Mouse (Mus musculus): Measurements from ENCODE around the gene Il12rb1. TPM values are rescaled to one million over a fixed set of nuclear protein-coding genes. Genes with fewer than 3 reads are reported as not detected.

Il12rb1 gene
- polyA plus RNA-seq, 1 experiment from 2014 or later = 0.07 TPM

DNA sequence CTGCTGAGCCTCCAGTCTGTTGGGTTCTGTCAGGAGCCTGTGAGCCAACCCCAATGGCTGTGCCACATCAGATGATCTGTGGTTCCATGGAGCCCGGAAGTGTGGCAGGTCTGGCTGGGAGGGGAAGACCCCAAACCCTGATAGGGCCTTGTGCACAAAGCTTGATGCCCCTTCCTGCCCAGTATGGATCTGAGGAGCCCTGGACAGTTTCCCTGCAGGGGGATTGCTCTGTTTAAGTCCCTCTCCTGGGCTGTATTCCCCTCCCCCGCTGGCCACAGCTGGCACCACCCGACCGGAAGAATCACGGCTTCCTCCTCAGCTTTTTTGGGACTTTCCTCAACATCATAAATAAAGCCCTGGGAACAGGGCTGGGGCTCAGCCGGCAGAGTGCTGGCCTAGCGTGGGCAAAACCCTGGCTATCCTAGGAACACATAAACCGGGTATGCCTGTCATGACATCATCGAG is 24.8 kb downstream of the Il12rb1 start:
- no peak overlapping the region for H3K4me3 ChIP-seq
- no peak for ATAC-seq (ENCODE audit: insufficient number of reproducible peaks, insufficient read depth, low FRiP score, low TSS enrichment, low read depth)
- no peaks in the 10 kb centered on the region for H3K9me3 ChIP-seq
- no peak overlapping the region for H3K27ac ChIP-seq
- H3K27me3 ChIP-seq = no peaks in the 10 kb centered on the region
- H3K4me2 ChIP-seq = no peak overlapping the region
- 52% methylated on average over 9 of the region's 9 CpGs for WGBS
- H3K9ac ChIP-seq = no peak overlapping the region
- peaks cover 22% of the 10 kb centered on the region for H3K36me3 ChIP-seq
- H3K4me1 ChIP-seq = no peaks in the 10 kb centered on the region

DNA sequence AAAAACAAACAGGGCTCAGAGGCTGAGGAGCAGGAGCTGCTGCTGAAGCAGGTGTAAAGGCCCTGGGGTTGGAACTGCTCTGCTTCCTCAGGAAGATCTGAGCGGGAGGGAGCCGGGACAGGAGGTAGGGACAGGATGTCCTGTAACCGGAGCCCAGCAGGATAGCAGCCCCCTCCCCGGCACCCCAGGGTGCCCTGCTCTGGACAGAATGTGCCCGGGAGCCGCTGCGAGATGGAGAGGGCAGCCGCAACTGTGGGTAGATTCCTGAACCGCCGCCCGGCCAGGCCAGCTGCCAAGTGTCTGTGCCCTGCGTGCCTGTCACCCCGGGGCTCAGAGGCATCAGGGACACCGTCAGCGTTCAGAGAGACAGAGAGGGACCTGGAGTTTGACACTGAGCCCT is 25.3 kb downstream of the Il12rb1 start:
- Histone ChIP-seq H3K9ac (no peak overlapping the region), H3K27me3 (no peaks in the 10 kb centered on the region), H3K27ac (no peak overlapping the region), H3K4me2 (no peak overlapping the region), H3K4me1 (peaks cover 3% of the 10 kb centered on the region), H3K4me3 (no peak overlapping the region), H3K36me3 (peaks cover 22% of the 10 kb centered on the region), H3K9me3 (no peaks in the 10 kb centered on the region)
- WGBS = 45% methylated on average over 15 of the region's 15 CpGs
- no peak for ATAC-seq (ENCODE audit: insufficient number of reproducible peaks, insufficient read depth, low FRiP score, low TSS enrichment, low read depth)

GRCm38 (mm10) chr8:70834071-70834470 is 25.8 kb downstream of the Il12rb1 start:
- no peaks in the 10 kb centered on the region for H3K27me3 ChIP-seq
- peaks cover 22% of the 10 kb centered on the region for H3K36me3 ChIP-seq
- no peak overlapping the region for H3K27ac ChIP-seq
- peaks cover 6% of the 10 kb centered on the region for H3K4me1 ChIP-seq
- 92% methylated on average over 3 of the region's 3 CpGs for WGBS
- no peak overlapping the region for H3K9ac ChIP-seq
- no peaks in the 10 kb centered on the region for H3K9me3 ChIP-seq
- H3K4me2 ChIP-seq = no peak overlapping the region
- no peak overlapping the region for H3K4me3 ChIP-seq
- no peak for ATAC-seq (ENCODE audit: insufficient number of reproducible peaks, insufficient read depth, low FRiP score, low TSS enrichment, low read depth)

GRCm38 (mm10) chr8:70836666-70837065 is 28.4 kb downstream of the Il12rb1 start:
- H3K9ac ChIP-seq = no peak overlapping the region
- H3K4me2 ChIP-seq = no peak overlapping the region
- WGBS = 85% methylated on average over 12 of the region's 12 CpGs
- H3K4me3 ChIP-seq = no peak overlapping the region
- peaks cover 22% of the 10 kb centered on the region for H3K36me3 ChIP-seq
- no peaks in the 10 kb centered on the region for H3K9me3 ChIP-seq
- H3K4me1 ChIP-seq = peaks cover 15% of the 10 kb centered on the region
- no peaks in the 10 kb centered on the region for H3K27me3 ChIP-seq
- ATAC-seq (ENCODE audit: insufficient number of reproducible peaks, insufficient read depth, low FRiP score, low TSS enrichment, low read depth) = no peak
- no peak overlapping the region for H3K27ac ChIP-seq

DNA sequence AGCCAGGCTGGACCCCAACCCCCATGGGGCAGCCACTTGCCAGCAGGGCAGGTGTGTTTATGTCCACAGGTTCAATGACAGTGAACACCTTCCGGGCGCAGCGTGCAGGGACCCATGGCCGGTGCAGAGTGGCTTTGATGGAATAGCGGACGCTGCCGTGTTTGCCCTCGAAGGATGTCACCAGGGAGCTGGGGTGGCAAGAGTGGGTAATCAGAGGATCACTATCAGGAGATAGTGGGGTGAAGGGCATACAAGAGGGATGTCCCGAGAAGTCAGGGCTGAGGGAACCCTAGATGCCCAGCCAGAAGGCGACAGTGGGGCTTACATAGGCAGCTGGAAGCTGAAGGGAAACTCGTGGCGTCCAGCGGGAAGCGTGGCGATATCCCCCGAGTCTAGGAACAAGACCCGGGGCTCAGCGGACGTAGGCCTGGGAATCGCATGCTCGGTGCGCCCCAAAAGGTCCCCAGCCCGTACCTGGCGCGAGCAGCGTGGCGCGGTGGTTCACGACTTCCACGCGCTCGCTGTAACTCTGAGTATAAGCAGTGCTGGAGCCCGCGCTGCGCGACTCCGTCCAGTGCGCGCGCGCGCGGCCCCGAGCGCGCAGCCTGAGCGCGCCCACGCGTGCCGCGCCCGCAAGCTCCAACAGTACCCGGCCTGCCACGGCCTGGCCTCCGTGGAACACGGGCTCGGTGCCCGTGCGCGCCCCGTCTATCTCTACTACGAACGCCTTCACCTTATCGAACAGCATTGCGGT is 30.6 kb downstream of the Il12rb1 start:
- Histone ChIP-seq H3K4me1 (peaks cover 15% of the 10 kb centered on the region), H3K4me3 (peak overlapping the region; percentile 70), H3K36me3 (peaks cover 22% of the 10 kb centered on the region), H3K27ac (peak overlapping the region; percentile 86), H3K9ac (peak overlapping the region; percentile 83), H3K27me3 (no peaks in the 10 kb centered on the region), H3K4me2 (peak overlapping the region; percentile 80), H3K9me3 (no peaks in the 10 kb centered on the region)
- WGBS = 2% methylated on average over 66 of the region's 66 CpGs
- peak; percentile 23 for ATAC-seq (ENCODE audit: insufficient number of reproducible peaks, insufficient read depth, low FRiP score, low TSS enrichment, low read depth)

DNA sequence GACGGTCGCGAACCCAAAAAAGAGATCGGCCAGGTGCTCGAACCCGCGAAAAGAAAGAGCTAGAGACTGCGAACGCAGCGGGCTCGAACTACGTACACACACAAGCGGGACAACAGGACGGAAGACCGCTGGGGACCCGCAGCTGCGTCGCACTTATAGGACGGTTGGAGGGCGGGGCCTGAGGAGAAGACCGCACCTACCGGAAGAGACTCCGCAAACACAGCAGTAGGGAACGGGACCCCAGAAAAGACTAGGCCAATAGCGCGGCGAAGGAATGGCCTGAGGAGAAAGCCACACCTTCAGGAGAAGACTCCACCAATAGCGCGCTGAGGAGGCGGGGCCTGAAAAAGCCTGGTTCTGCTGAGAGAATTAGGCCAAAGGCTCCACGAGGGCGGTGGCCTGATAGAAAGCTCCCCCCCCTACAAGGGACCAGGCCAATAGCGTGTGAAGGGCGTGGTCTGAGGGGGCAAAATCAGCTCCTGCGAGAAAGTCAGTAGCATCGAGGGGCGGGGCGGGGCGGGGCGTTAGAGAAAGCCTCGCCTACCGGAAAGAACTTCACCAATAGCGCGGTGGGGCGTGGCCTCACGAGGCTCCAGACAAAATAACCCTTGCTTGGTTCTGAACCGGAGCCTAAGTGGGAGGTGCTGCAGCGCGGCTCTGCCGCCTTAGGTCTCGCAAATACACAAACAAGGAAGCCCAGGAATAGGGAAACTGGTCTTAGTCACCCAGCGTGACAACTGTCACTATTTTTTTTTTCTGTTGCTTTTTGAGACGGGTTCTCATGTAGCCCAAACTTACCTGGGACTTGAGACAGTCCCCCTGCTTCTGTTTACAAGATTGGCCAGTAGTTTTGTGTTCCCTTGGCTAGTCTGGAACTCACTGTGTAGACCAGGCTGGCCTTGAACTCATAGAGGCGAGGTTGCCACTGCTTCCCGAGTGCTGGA is 31.4 kb downstream of the Il12rb1 start, which contains the start of gene Arrdc2:
Gene Arrdc2, minus strand, starts transcription at position 313 of the 944 bp plus-strand sequence.
- H3K9ac ChIP-seq = peak within 1 kb of the TSS; percentile 83
- peak within 1 kb of the TSS; percentile 80 for H3K4me2 ChIP-seq
- H3K27ac ChIP-seq = peak within 1 kb of the TSS; percentile 86
- H3K4me1 ChIP-seq = peaks cover 15% of the 10 kb centered on the region
- 2% methylated on average over 55 of the region's 55 CpGs for WGBS
- no peaks in the 10 kb centered on the region for H3K9me3 ChIP-seq
- ATAC-seq (ENCODE audit: insufficient number of reproducible peaks, insufficient read depth, low FRiP score, low TSS enrichment, low read depth) = peak; percentile 97
- no peaks in the 10 kb centered on the region for H3K27me3 ChIP-seq
- H3K4me3 ChIP-seq = peak within 1 kb of the TSS; percentile 70
- peaks cover 21% of the 10 kb centered on the region for H3K36me3 ChIP-seq

DNA sequence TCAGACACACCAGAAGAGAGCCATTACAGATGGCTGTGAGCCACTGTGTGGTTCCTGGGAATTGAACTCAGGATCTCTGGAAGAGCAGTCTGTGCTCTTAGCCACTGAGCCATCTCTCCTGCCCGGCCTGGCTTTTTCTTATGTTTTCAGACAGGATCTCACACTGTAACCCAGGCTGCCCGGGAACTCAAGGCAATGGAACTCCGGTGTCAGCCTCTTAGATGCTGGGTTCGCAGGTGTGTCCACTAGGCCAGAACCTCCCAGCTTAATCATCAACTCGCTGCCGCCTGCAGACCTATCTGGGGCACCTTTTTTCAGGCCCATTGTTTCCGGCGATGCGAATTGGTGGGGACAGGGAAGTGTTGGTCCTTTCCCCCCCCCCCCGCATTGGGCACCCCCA is 32.3 kb downstream of the Il12rb1 start:
- Histone ChIP-seq H3K4me1 (peaks cover 15% of the 10 kb centered on the region), H3K36me3 (peaks cover 13% of the 10 kb centered on the region), H3K9ac (no peak overlapping the region), H3K4me3 (no peak overlapping the region), H3K27ac (no peak overlapping the region), H3K9me3 (no peaks in the 10 kb centered on the region), H3K4me2 (no peak overlapping the region), H3K27me3 (no peaks in the 10 kb centered on the region)
- WGBS = 59% methylated on average over 10 of the region's 10 CpGs
- no peak for ATAC-seq (ENCODE audit: insufficient number of reproducible peaks, insufficient read depth, low FRiP score, low TSS enrichment, low read depth)

- H3K4me1 ChIP-seq = peaks cover 15% of the 10 kb centered on the region
- no peaks in the 10 kb centered on the region for H3K9me3 ChIP-seq
- peaks cover 5% of the 10 kb centered on the region; the same call in 1 of the 2 replicates for H3K36me3 ChIP-seq
- H3K27ac ChIP-seq = no peak overlapping the region
- no peak for ATAC-seq (ENCODE audit: insufficient number of reproducible peaks, insufficient read depth, low FRiP score, low TSS enrichment, low read depth)
- H3K27me3 ChIP-seq = no peaks in the 10 kb centered on the region
- 34% methylated on average over 22 of the region's 22 CpGs for WGBS
- H3K4me3 ChIP-seq = no peak overlapping the region
- no peak overlapping the region for H3K4me2 ChIP-seq
- H3K9ac ChIP-seq = peak overlapping the region; percentile 32; the same call in 1 of the 2 replicates
Observed at GRCm38 (mm10) chr8:70841147-70842072, 33.2 kb downstream of the Il12rb1 start.

DNA sequence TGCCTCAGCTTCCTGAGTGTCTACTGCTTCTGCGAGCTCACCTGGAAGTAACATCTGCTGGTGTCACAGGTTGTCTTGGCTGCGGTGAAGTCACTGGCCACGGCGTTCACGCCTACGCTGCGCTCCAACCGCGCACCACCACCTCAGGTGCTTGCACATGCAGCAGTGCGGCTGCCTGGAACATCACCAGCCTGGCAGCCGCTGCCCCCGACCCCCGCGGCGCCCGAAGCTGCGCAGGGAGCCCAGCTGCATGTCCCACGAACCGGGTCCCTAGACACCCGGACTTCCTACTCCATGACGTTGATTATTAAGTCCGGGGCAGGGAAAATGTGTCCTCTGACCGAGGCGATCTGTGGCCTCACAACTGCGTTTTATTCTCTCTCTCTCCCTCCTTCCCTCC is 34.2 kb downstream of the Il12rb1 start:
- Histone ChIP-seq H3K4me2 (no peak overlapping the region), H3K36me3 (no peaks in the 10 kb centered on the region), H3K4me1 (peaks cover 15% of the 10 kb centered on the region), H3K27me3 (0 out of 2 replicates have a peak, but pooled peaks cover 3% of the 10 kb centered on the region), H3K27ac (no peak overlapping the region), H3K4me3 (no peak overlapping the region), H3K9me3 (no peaks in the 10 kb centered on the region), H3K9ac (no peak overlapping the region)
- no peak for ATAC-seq (ENCODE audit: insufficient number of reproducible peaks, insufficient read depth, low FRiP score, low TSS enrichment, low read depth)
- 70% methylated on average over 25 of the region's 25 CpGs for WGBS

GRCm38 (mm10) chr8:70843214-70843773 is 35.0 kb downstream of the Il12rb1 start:
- Histone ChIP-seq H3K4me1 (peaks cover 14% of the 10 kb centered on the region), H3K36me3 (no peaks in the 10 kb centered on the region), H3K27ac (no peak overlapping the region), H3K9ac (no peak overlapping the region), H3K4me2 (no peak overlapping the region), H3K27me3 (0 out of 2 replicates have a peak, but pooled peaks cover 3% of the 10 kb centered on the region), H3K9me3 (no peaks in the 10 kb centered on the region), H3K4me3 (no peak overlapping the region)
- WGBS = 79% methylated on average over 5 of the region's 5 CpGs
- no peak for ATAC-seq (ENCODE audit: insufficient number of reproducible peaks, insufficient read depth, low FRiP score, low TSS enrichment, low read depth)

Data from embryonic facial prominence, embryonic 13.5 days (tissue).